Mouse (Mus musculus) MEL (cell line): ENCODE results near the gene Olfr325. TPM values are rescaled to one million over a fixed set of nuclear protein-coding genes. Genes with fewer than 3 reads are reported as not detected.

Experiments used
- polyA plus RNA-seq, 2 experiments: library from polyadenylated mRNA; stranded (reverse) in 1 of 2; unstranded in 1 of 2; fragments of >175 nt in 1 of 2; fragments of >200 nt in 1 of 2; gene quantifications; 2 replicates each; pipeline versions ENCODE4 v1.2.1 to v1.2.4; 2012; ENCODE audit warnings: low replicate concordance in 2 of 2, low read depth in 1 of 2; ENCODE audit not compliant: insufficient read length in 2 of 2, insufficient read depth in 1 of 2, missing spikeins in 1 of 2
- total RNA-seq: library from RNA; depleted of rRNA; stranded (reverse); fragments of 300-350 nt; gene quantifications from 2 replicates; pipeline ENCODE4 v1.2.3, GENCODE M21; 2012; rRNA removed

Gene Olfr325
- total and polyA plus RNA-seq, 3 experiments: not detected

Other genes starting within 250 kb of the Olfr325 start
- gene Zfp672, start 247.4 kb upstream of the Olfr325 start, total RNA-seq: 27.2 and 39.5 TPM in 2 replicates
- 10 to 100 TPM in 1 of 2 experiments, not detected in 1; 22.6 TPM for gene Zfp672, start 247.4 kb upstream of the Olfr325 start, polyA plus RNA-seq
- 27.3 and 31.7 TPM in 2 replicates for gene Sh3bp5l, start 247.0 kb upstream of the Olfr325 start, total RNA-seq
- 10 to 100 TPM in 1 of 2 experiments, not detected in 1; 32.8 TPM for gene Sh3bp5l, start 247.0 kb upstream of the Olfr325 start, polyA plus RNA-seq
- gene Lypd8, start 198.7 kb upstream of the Olfr325 start, total RNA-seq: 0.19 TPM in 1 of 2 replicates, not detected in the other
- gene Lypd8, start 198.7 kb upstream of the Olfr325 start, polyA plus RNA-seq: under 1 TPM in 1 of 2 experiments, not detected in 1; 0.31 TPM
- not detected in 2 replicates for gene 1810065E05Rik, start 156.6 kb upstream of the Olfr325 start, total RNA-seq
- not detected for gene 1810065E05Rik, start 156.6 kb upstream of the Olfr325 start, polyA plus RNA-seq
- gene Gm12253, start 145.2 kb upstream of the Olfr325 start, total RNA-seq: not detected in 2 replicates
- gene Gm12253, start 145.2 kb upstream of the Olfr325 start, polyA plus RNA-seq: 100 to 1,000 TPM in 1 of 2 experiments, not detected in 1; 109 TPM
- not detected in 2 replicates for gene Lypd9, start 124.8 kb upstream of the Olfr325 start, total RNA-seq
- gene Lypd9, start 124.8 kb upstream of the Olfr325 start, polyA plus RNA-seq: not detected
- not detected in 2 replicates for gene Olfr30, start 115.5 kb upstream of the Olfr325 start, total RNA-seq
- gene Olfr30, start 115.5 kb upstream of the Olfr325 start, polyA plus RNA-seq: not detected
- not detected in 2 replicates for gene Olfr332, start 85.2 kb upstream of the Olfr325 start, total RNA-seq
- not detected for gene Olfr332, start 85.2 kb upstream of the Olfr325 start, polyA plus RNA-seq
- not detected in 2 replicates for gene Olfr331, start 75.2 kb upstream of the Olfr325 start, total RNA-seq
- not detected for gene Olfr331, start 75.2 kb upstream of the Olfr325 start, polyA plus RNA-seq
- not detected in 2 replicates for gene Olfr330, start 42.9 kb upstream of the Olfr325 start, total RNA-seq
- gene Olfr330, start 42.9 kb upstream of the Olfr325 start, polyA plus RNA-seq: not detected
- not detected in 2 replicates for gene Olfr329-ps, start 31.3 kb upstream of the Olfr325 start, total RNA-seq
- not detected for gene Olfr329-ps, start 31.3 kb upstream of the Olfr325 start, polyA plus RNA-seq
- 0.04 and 0.07 TPM in 2 replicates for gene Olfr328, start 22.1 kb upstream of the Olfr325 start, total RNA-seq
- not detected for gene Olfr328, start 22.1 kb upstream of the Olfr325 start, polyA plus RNA-seq
- not detected in 2 replicates for gene Olfr224, start 7.2 kb upstream of the Olfr325 start, total RNA-seq
- not detected for gene Olfr224, start 7.2 kb upstream of the Olfr325 start, polyA plus RNA-seq
- gene Olfr324, start 17.4 kb downstream of the Olfr325 start, total RNA-seq: not detected in 2 replicates
- gene Olfr324, start 17.4 kb downstream of the Olfr325 start, polyA plus RNA-seq: not detected
- gene 2210407C18Rik, start 38.3 kb downstream of the Olfr325 start, total RNA-seq: not detected in 2 replicates
- not detected for gene 2210407C18Rik, start 38.3 kb downstream of the Olfr325 start, polyA plus RNA-seq
- not detected in 2 replicates for gene Olfr323, start 52.8 kb downstream of the Olfr325 start, total RNA-seq
- not detected for gene Olfr323, start 52.8 kb downstream of the Olfr325 start, polyA plus RNA-seq
- gene Trim58, start 62.7 kb downstream of the Olfr325 start, total RNA-seq: 4.0 and 5.7 TPM in 2 replicates
- 10 to 100 TPM in 1 of 2 experiments, not detected in 1; 14.1 TPM for gene Trim58, start 62.7 kb downstream of the Olfr325 start, polyA plus RNA-seq
- not detected in 2 replicates for gene Olfr322, start 81.1 kb downstream of the Olfr325 start, total RNA-seq
- not detected for gene Olfr322, start 81.1 kb downstream of the Olfr325 start, polyA plus RNA-seq
- not detected in 2 replicates for gene Olfr320, start 103.4 kb downstream of the Olfr325 start, total RNA-seq
- gene Olfr320, start 103.4 kb downstream of the Olfr325 start, polyA plus RNA-seq: not detected
- gene Olfr319, start 121.4 kb downstream of the Olfr325 start, total RNA-seq: not detected in 2 replicates
- not detected for gene Olfr319, start 121.4 kb downstream of the Olfr325 start, polyA plus RNA-seq
- gene Olfr318, start 146.3 kb downstream of the Olfr325 start, total RNA-seq: not detected in 2 replicates
- under 1 TPM in 1 of 2 experiments, not detected in 1; 0.06 TPM for gene Olfr318, start 146.3 kb downstream of the Olfr325 start, polyA plus RNA-seq
- gene Olfr317, start 161.5 kb downstream of the Olfr325 start, total RNA-seq: not detected in 2 replicates
- gene Olfr317, start 161.5 kb downstream of the Olfr325 start, polyA plus RNA-seq: not detected
- not detected in 2 replicates for gene Olfr316, start 175.0 kb downstream of the Olfr325 start, total RNA-seq
- gene Olfr316, start 175.0 kb downstream of the Olfr325 start, polyA plus RNA-seq: not detected
- gene Olfr315, start 195.5 kb downstream of the Olfr325 start, total RNA-seq: not detected in 2 replicates
- not detected for gene Olfr315, start 195.5 kb downstream of the Olfr325 start, polyA plus RNA-seq
- gene Olfr314, start 205.2 kb downstream of the Olfr325 start, total RNA-seq: not detected in 2 replicates
- gene Olfr314, start 205.2 kb downstream of the Olfr325 start, polyA plus RNA-seq: not detected
- gene Fam183b, start 224.2 kb downstream of the Olfr325 start, total RNA-seq: not detected in 2 replicates
- gene Fam183b, start 224.2 kb downstream of the Olfr325 start, polyA plus RNA-seq: not detected
- gene Olfr313, start 237.3 kb downstream of the Olfr325 start, total RNA-seq: not detected in 2 replicates
- gene Olfr313, start 237.3 kb downstream of the Olfr325 start, polyA plus RNA-seq: not detected